In the genomic region with DNA sequence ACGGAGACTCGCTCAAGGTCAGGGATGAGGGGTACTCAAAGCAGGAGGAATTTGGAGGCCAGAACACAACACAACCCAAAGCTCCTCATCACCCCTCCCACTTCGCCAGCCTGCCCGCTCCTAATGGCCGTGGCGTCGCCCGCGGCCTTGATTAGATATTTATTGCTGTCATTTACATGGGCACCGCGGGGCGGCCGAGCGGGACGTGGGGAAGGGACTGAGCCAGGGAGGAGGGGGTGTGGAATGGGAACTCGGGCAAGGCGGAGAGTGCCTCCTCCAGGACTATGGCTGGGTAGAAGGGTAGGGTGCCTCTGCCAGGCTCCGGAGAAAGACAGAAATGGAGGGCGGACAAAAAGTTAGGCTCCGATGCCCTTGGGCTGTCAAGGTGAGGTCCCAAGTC, we compare ENCODE assay signal across 9 mouse cellular contexts. TPM values are rescaled to one million over a fixed set of nuclear protein-coding genes. Genes with fewer than 3 reads are reported as not detected.
DNase-seq lines count a peak whose midpoint lies in the region; ATAC-seq lines count a peak whose summit lies in the region.
"Had no signal": no experiment of that assay in that cellular context is flagged by ENCODE, and none has a peak within 500 bp of the region (broad histone marks: within the 10 kb centered on the region; RNA-seq: fewer than 3 reads in every experiment).

No protein-coding gene starts in this region.

- no peak overlapping the region for H3K27ac ChIP-seq in heart, embryonic 15.5 days
- H3K27ac ChIP-seq in embryonic facial prominence, embryonic 12.5 days = no peak overlapping the region
- no peak overlapping the region for H3K27ac ChIP-seq in limb, embryonic 15.5 days

- no peak for DNase-seq in heart, adult 8-10 months (ENCODE audit: low spot score)
- DNase-seq in Muller cell, postnatal 12 days (ENCODE audit: inconsistent ontology term) = peak; percentile 21
- DNase-seq in spleen, postnatal 36 days (ENCODE audit: low spot score in 2 of 2) = no peak
- no peak for DNase-seq in left cerebral cortex, adult 18-20 months (ENCODE audit: low spot score in 2 of 2)
- DNase-seq in right cerebral cortex, postnatal 25 days = no peak

- no peaks in the 10 kb centered on the region for H3K36me3 ChIP-seq in heart, embryonic 15.5 days
- H3K36me3 ChIP-seq in embryonic facial prominence, embryonic 12.5 days = no peaks in the 10 kb centered on the region
- no peaks in the 10 kb centered on the region for H3K36me3 ChIP-seq in limb, embryonic 15.5 days

- peak overlapping the region; percentile 47 for H3K4me2 ChIP-seq in heart, embryonic 15.5 days
- H3K4me2 ChIP-seq in embryonic facial prominence, embryonic 12.5 days (replicated peaks) = peak overlapping the region; percentile 28
- peak overlapping the region; percentile 0; the same call in 1 of the 2 replicates for H3K4me2 ChIP-seq in limb, embryonic 15.5 days

- peak overlapping the region; percentile 17 for H3K4me3 ChIP-seq in heart, embryonic 15.5 days
- H3K4me3 ChIP-seq in embryonic facial prominence, embryonic 12.5 days = 0 out of 2 replicates have a peak overlapping the region, but pooled peaks have one; percentile 5
- H3K4me3 ChIP-seq in limb, embryonic 15.5 days = no peak overlapping the region

- no peaks in the 10 kb centered on the region for H3K9me3 ChIP-seq in heart, embryonic 15.5 days (replicated peaks)
- no peaks in the 10 kb centered on the region for H3K9me3 ChIP-seq in embryonic facial prominence, embryonic 12.5 days
- H3K9me3 ChIP-seq in limb, embryonic 15.5 days = no peaks in the 10 kb centered on the region

- H3K27me3 ChIP-seq in heart, embryonic 15.5 days = peaks cover 99% of the 10 kb centered on the region
- H3K27me3 ChIP-seq in embryonic facial prominence, embryonic 12.5 days = peaks cover 95% of the 10 kb centered on the region
- H3K27me3 ChIP-seq in limb, embryonic 15.5 days = peaks cover 99% of the 10 kb centered on the region

- no peak for ATAC-seq in heart, embryonic 15.5 days (replicated peaks; ENCODE audit: insufficient number of reproducible peaks, insufficient read depth, low FRiP score, low read depth)
- ATAC-seq in embryonic facial prominence, embryonic 12.5 days (ENCODE audit: insufficient number of reproducible peaks, insufficient read depth, low FRiP score, low TSS enrichment) = no peak
- ATAC-seq in limb, embryonic 15.5 days (ENCODE audit: insufficient number of reproducible peaks, low FRiP score, low TSS enrichment, low read depth) = no peak

- H3K4me1 ChIP-seq in heart, embryonic 15.5 days (replicated peaks) = peaks cover 24% of the 10 kb centered on the region
- H3K4me1 ChIP-seq in embryonic facial prominence, embryonic 12.5 days = peaks cover 17% of the 10 kb centered on the region
- H3K4me1 ChIP-seq in limb, embryonic 15.5 days = peaks cover 30% of the 10 kb centered on the region

- H3K9ac ChIP-seq in heart, embryonic 15.5 days = no peak overlapping the region
- H3K9ac ChIP-seq in embryonic facial prominence, embryonic 12.5 days = no peak overlapping the region
- no peak overlapping the region for H3K9ac ChIP-seq in limb, embryonic 15.5 days

- under 1% methylated on average over 20 of the region's 20 CpGs for WGBS in heart, embryonic 15.5 days
- WGBS in embryonic facial prominence, embryonic 12.5 days = under 1% methylated on average over 20 of the region's 20 CpGs
- WGBS in limb, embryonic 15.5 days = 1% methylated on average over 20 of the region's 20 CpGs

RNA-seq across cellular contexts. Expression of a gene that starts 3.1 kb away (rescaled TPM):
- polyA plus RNA-seq in heart, embryonic 15.5 days (2015; fragmentation: Nextera tagmentation; extraction: Ambion mirVana) = 0.03 and 0.04 TPM in 2 replicates
- total RNA-seq in heart, adult 8-10 months (2022) = not detected
- 1.3 and 1.4 TPM in 2 replicates for polyA plus RNA-seq in embryonic facial prominence, embryonic 12.5 days (2016; fragmentation: Nextera tagmentation; extraction: Ambion mirVana)
- polyA plus RNA-seq in limb, embryonic 15.5 days (2015; fragmentation: Nextera tagmentation; extraction: Ambion mirVana) = 0.04 TPM in 1 of 2 replicates, not detected in the other
- total RNA-seq in left cerebral cortex, adult 18-20 months (2021) = not detected
- polyA plus RNA-seq: spleen, adult 2 months had no signal

RNA-seq across cellular contexts. Expression of a gene that starts 46.2 kb away (rescaled TPM):
- not detected in 2 replicates for polyA plus RNA-seq in heart, embryonic 15.5 days (2015; fragmentation: Nextera tagmentation; extraction: Ambion mirVana)
- total RNA-seq in heart, adult 8-10 months (2022) = not detected
- polyA plus RNA-seq in embryonic facial prominence, embryonic 12.5 days (2016; fragmentation: Nextera tagmentation; extraction: Ambion mirVana) = not detected in 2 replicates
- not detected in 2 replicates for polyA plus RNA-seq in limb, embryonic 15.5 days (2015; fragmentation: Nextera tagmentation; extraction: Ambion mirVana)
- total RNA-seq in left cerebral cortex, adult 18-20 months (2021) = under 1 TPM; 0.56 to 0.67 TPM
- polyA plus RNA-seq: spleen, adult 2 months had no signal

RNA-seq across cellular contexts. Expression of a gene that starts 52.4 kb away (rescaled TPM):
- polyA plus RNA-seq in heart, embryonic 15.5 days (2015; fragmentation: Nextera tagmentation; extraction: Ambion mirVana) = not detected in 2 replicates
- not detected for total RNA-seq in heart, adult 8-10 months (2022)
- polyA plus RNA-seq in embryonic facial prominence, embryonic 12.5 days (2016; fragmentation: Nextera tagmentation; extraction: Ambion mirVana) = not detected in 2 replicates
- not detected in 2 replicates for polyA plus RNA-seq in limb, embryonic 15.5 days (2015; fragmentation: Nextera tagmentation; extraction: Ambion mirVana)
- under 1 TPM; 0.28 to 0.30 TPM for total RNA-seq in left cerebral cortex, adult 18-20 months (2021)
- polyA plus RNA-seq: spleen, adult 2 months had no signal
